Mouse (Mus musculus): ENCODE results near the gene Tacr1. TPM values are rescaled to one million over a fixed set of nuclear protein-coding genes. Genes with fewer than 3 reads are reported as not detected.

Gene Tacr1
- total RNA-seq (2014; rRNA removed) (8.3 TPM in 2 replicates), polyA plus RNA-seq (2015; fragmentation: Nextera tagmentation; extraction: Ambion mirVana) (3.0 and 3.1 TPM in 2 replicates)

DNA sequence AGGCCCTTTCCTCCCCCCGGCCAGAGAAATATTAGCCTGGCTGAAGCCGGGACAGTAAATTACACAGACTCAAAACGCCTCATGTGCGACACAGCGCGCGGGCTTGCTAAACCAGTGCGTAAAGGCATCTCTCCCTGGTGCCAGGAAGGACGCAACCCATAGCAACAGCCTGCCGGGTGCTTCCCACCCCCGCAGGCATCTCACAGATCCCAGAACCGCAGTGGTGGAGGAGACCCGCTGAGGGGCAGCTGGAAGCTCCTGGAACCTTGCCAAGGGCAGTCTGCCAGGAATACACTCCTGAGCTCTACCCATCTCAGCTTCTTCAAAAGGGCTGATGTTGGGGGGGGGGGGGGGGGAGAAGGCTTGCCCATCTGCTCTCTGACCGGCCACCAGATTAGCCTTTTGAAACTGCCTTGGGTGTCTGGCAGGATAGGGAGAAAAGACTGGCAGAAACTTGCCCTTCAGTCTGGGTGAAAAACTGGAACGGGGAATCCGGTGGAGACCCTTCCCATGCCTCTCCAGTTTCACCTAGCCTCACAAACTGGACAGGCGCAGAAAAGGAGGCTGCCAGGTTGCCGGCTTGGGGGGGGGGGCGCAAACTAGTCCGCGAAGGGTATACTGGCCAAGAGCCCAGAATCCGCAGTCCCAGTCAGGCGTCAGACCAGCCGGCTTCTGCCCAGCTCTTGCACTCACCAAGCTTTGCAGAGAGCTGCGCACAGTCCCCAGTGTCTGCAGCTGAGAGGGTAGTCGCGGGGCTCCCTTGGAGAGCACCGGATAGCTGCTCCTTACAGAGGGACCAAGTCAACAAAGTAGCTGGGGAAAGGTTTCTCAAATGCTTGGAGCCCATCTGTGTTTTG, at the start of gene Tacr1:
Tacr1 (plus strand) TSS at position 740 of the 857 bp plus-strand sequence.
- Histone ChIP-seq H3K9me3 (ENCODE audit: low read length) (no peaks in the 10 kb centered on the region), H3K27ac (ENCODE audit: low read depth, low read length) (no peak within 1 kb of the TSS), H3K4me1 (ENCODE audit: insufficient read depth, low read length) (no peaks in the 10 kb centered on the region; the same call in 1 of the 2 replicates), H3K9ac (replicated peaks; ENCODE audit: low read length, poor library complexity, severe bottlenecking) (peak within 1 kb of the TSS; percentile 30), H3K27me3 (ENCODE audit: insufficient read depth, low read length) (0 out of 2 replicates have a peak, but pooled peaks cover 6% of the 10 kb centered on the region), H3K4me3 (ENCODE audit: low read depth, low read length) (peak within 1 kb of the TSS; percentile 40), H3K36me3 (ENCODE audit: insufficient read depth, low read length) (no peaks in the 10 kb centered on the region), H3K4me2 (ENCODE audit: low read depth, low read length, poor library complexity, severe bottlenecking) (peak within 1 kb of the TSS; percentile 86)
- ATAC-seq (ENCODE audit: low FRiP score), result peak; percentile 80
- under 1% methylated on average over 27 of the region's 28 CpGs for WGBS
- no peak for TF ChIP-seq CTCF (IDR thresholded peaks at IDR 0.05)
- DNase-seq (ENCODE audit: low spot score), result peak; percentile 89

DNA sequence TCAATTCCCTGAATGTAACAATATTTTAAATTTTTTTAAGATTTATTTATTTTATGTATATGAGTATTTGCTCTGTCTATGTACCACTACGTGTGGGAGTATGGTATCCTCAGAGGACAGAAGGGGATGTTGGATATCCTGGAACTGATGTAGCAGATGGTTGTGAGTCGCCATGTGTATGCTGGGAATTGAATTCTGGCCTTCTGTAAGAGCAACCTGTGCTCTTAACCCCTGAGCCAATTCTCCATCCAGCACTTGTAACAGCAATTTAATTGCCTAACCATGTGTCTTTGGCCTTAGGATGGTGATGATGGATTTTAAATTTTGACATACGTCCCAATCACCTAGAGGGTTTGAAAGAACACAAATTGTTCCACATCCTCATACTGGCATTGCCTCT, 26.0 kb upstream of the Tacr1 start:
- Histone ChIP-seq H3K36me3 (ENCODE audit: insufficient read depth, low read length) (no peaks in the 10 kb centered on the region), H3K27me3 (ENCODE audit: insufficient read depth, low read length) (no peaks in the 10 kb centered on the region), H3K9ac (replicated peaks; ENCODE audit: low read length, poor library complexity, severe bottlenecking) (no peak overlapping the region), H3K4me2 (ENCODE audit: low read depth, low read length, poor library complexity, severe bottlenecking) (no peak overlapping the region), H3K4me1 (ENCODE audit: insufficient read depth, low read length) (no peaks in the 10 kb centered on the region), H3K4me3 (ENCODE audit: low read depth, low read length) (no peak overlapping the region), H3K9me3 (ENCODE audit: low read length) (no peaks in the 10 kb centered on the region), H3K27ac (ENCODE audit: low read depth, low read length) (no peak overlapping the region)
- TF ChIP-seq CTCF (IDR thresholded peaks at IDR 0.05), result no peak
- no peak for DNase-seq (ENCODE audit: low spot score)
- 92% methylated on average over 3 of the region's 3 CpGs for WGBS
- no peak for ATAC-seq (ENCODE audit: low FRiP score)

DNA sequence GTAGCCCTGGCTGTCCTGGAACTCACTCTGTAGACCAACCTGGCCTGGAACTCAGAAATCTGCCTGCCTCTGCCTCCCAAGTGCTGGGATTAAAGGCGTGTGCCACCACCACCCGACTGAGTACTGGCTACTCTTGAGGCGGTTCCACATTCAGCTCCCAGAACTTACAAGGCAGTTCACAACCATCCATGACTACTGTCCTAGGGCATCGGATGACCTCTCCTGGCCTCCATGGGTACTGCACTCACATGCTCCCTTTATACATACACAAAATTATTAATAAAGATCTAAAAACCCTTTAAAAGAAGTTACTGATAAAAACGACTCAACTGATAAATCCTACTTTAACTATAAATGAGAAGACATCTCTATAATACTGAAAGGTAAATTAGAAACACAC, 18.6 kb upstream of the Tacr1 start:
- Histone ChIP-seq H3K36me3 (ENCODE audit: insufficient read depth, low read length) (no peaks in the 10 kb centered on the region), H3K4me2 (ENCODE audit: low read depth, low read length, poor library complexity, severe bottlenecking) (no peak overlapping the region), H3K9me3 (ENCODE audit: low read length) (no peaks in the 10 kb centered on the region), H3K4me1 (ENCODE audit: insufficient read depth, low read length) (no peaks in the 10 kb centered on the region), H3K27ac (ENCODE audit: low read depth, low read length) (no peak overlapping the region), H3K9ac (replicated peaks; ENCODE audit: low read length, poor library complexity, severe bottlenecking) (no peak overlapping the region), H3K27me3 (ENCODE audit: insufficient read depth, low read length) (no peaks in the 10 kb centered on the region), H3K4me3 (ENCODE audit: low read depth, low read length) (no peak overlapping the region)
- WGBS, result 94% methylated on average over 5 of the region's 5 CpGs
- DNase-seq (ENCODE audit: low spot score) (no peak), ATAC-seq (ENCODE audit: low FRiP score) (no peak)
- TF ChIP-seq CTCF (IDR thresholded peaks at IDR 0.05), result peak; percentile 10; the same call in 1 of the 2 replicates

DNA sequence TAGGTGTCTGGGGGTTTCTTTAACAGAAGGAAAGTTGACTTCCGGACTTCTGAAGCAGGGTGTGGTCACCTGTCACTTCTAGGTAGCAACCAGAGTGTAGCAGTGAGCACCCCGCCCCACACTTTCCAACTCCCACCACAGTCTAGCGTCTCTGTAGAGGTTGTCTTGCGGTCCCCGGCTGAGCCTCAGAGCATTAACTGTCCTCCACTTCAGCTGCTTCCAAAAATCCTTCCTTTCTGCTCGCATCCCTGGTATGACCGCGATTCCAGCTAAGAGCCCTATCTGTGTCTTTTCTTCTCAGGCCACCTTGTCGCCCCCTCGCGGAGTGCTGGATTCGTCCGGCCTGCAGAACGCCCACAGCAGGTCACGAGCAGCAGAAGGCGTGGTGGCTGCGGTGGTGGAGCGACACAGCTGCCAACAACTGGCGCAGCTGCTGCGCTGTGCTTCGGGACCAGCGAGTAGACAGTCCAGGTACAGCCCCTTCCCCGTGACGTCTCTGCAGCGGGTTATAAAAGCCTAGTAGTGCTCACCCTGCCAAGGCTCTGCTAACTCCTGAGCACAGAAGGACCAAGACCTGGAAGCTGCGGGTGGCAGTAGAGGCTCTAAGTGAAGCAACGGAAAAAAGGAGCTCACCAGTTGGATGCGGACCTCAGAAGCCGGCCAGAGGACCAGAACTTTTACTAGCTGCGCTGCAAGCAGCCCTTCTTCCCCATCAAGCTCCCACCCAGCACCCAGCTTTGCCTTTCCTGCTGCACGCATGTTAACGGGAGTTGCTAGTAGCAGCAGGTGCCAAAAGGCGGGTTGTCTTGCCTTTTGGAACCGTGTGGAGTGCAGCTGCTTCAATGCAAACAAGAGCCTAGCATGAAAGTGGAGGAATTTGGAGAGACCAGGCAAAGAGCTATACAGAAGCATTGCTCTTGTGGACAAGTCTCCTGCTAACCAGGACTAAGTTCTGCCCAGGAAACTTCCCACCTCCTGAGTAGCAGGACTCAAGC, 664 bp downstream of the Tacr1 start:
- peak overlapping the region; percentile 30 for H3K9ac ChIP-seq (replicated peaks; ENCODE audit: low read length, poor library complexity, severe bottlenecking)
- peak; percentile 68 for ATAC-seq (ENCODE audit: low FRiP score)
- no peaks in the 10 kb centered on the region for H3K36me3 ChIP-seq (ENCODE audit: insufficient read depth, low read length)
- peak; percentile 75 for DNase-seq (ENCODE audit: low spot score)
- H3K27ac ChIP-seq (ENCODE audit: low read depth, low read length), result no peak overlapping the region
- no peaks in the 10 kb centered on the region for H3K9me3 ChIP-seq (ENCODE audit: low read length)
- H3K4me2 ChIP-seq (ENCODE audit: low read depth, low read length, poor library complexity, severe bottlenecking), result peak overlapping the region; percentile 86
- TF ChIP-seq CTCF (IDR thresholded peaks at IDR 0.05), result peak; percentile 76
- H3K4me3 ChIP-seq (ENCODE audit: low read depth, low read length), result peak overlapping the region; percentile 40
- H3K27me3 ChIP-seq (ENCODE audit: insufficient read depth, low read length), result 0 out of 2 replicates have a peak, but pooled peaks cover 6% of the 10 kb centered on the region
- 2% methylated on average over 34 of the region's 34 CpGs for WGBS
- no peaks in the 10 kb centered on the region; the same call in 1 of the 2 replicates for H3K4me1 ChIP-seq (ENCODE audit: insufficient read depth, low read length)

DNA sequence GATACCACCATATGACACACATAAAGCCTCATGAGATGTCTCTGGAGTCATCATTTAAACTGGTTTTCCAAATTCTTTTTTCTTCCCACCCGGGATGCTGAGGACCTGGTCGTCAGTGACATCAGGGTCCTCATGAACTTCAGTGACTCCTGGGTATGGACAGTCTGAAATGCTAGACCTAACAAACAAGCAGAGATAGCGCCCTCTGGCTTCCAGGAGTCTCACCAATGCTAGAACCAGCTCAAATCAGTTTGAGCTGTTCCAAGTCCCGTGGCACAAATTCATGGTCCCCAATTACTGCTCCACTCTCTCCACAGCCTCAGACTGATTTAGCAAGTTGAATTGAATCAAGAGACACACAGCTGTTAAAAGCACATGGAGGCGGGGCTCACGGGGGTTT, 16.2 kb downstream of the Tacr1 start:
- peak; percentile 43 for TF ChIP-seq CTCF (IDR thresholded peaks at IDR 0.05)
- H3K9me3 ChIP-seq (ENCODE audit: low read length), result no peaks in the 10 kb centered on the region
- WGBS, result 76% methylated on average over 6 of the region's 6 CpGs
- H3K4me3 ChIP-seq (ENCODE audit: low read depth, low read length), result no peak overlapping the region
- no peaks in the 10 kb centered on the region for H3K27me3 ChIP-seq (ENCODE audit: insufficient read depth, low read length)
- H3K4me2 ChIP-seq (ENCODE audit: low read depth, low read length, poor library complexity, severe bottlenecking), result no peak overlapping the region
- no peaks in the 10 kb centered on the region for H3K4me1 ChIP-seq (ENCODE audit: insufficient read depth, low read length)
- no peak overlapping the region for H3K9ac ChIP-seq (replicated peaks; ENCODE audit: low read length, poor library complexity, severe bottlenecking)
- no peak overlapping the region for H3K27ac ChIP-seq (ENCODE audit: low read depth, low read length)
- H3K36me3 ChIP-seq (ENCODE audit: insufficient read depth, low read length), result no peaks in the 10 kb centered on the region
- ATAC-seq (ENCODE audit: low FRiP score), result no peak
- no peak for DNase-seq (ENCODE audit: low spot score)
